Mouse (Mus musculus): Measurements from ENCODE around the gene Tnfsf10.

Gene Tnfsf10

DNA sequence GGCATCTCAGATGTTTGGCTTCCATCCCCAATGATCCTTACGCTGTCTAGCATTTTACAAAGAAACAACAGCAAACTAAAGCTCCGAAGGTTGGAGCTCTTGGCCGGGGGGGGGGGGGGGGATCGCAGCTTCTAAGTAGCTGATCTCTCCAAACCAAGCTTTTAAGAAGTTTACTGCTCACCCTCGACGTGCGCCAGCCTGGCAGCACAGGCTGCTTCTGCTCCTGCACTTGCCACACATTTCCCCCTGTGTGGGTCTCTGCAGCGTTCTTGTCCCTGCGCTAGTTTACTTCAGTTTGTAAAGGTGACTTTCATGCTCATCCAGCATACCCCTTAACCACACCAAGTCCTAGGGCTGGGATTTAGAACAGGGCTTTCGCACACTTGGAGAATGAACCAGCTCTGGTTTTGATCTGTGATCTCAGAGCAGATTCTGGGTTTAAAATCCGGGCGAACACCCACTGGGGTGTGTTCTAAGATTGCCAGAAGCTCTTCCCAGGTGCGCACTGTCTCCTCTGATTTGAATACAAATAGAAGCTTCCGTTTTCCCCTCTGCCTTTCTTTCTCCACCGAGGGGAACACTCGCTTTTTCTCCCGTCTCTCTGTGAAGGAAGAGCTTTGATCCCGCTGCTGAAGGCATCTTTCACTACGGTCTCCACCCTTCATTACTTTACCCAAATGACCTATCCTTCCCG lies 53.9 kb downstream of the Tnfsf10 start:
- no peak for DNase-seq (ENCODE audit: low read depth, low spot score)

- no peak for DNase-seq (ENCODE audit: low read depth, low spot score)
These were observed 54.4 kb downstream of the Tnfsf10 start, which contains the start of gene Ghsr for GRCm38 (mm10) chr3:27371276-27371621. Gene Ghsr, plus strand, starts transcription at chr3:27371351.

- no peak for DNase-seq (ENCODE audit: low read depth, low spot score)
These were observed 55.2 kb downstream of the Tnfsf10 start for GRCm38 (mm10) chr3:27371725-27372650.

DNA sequence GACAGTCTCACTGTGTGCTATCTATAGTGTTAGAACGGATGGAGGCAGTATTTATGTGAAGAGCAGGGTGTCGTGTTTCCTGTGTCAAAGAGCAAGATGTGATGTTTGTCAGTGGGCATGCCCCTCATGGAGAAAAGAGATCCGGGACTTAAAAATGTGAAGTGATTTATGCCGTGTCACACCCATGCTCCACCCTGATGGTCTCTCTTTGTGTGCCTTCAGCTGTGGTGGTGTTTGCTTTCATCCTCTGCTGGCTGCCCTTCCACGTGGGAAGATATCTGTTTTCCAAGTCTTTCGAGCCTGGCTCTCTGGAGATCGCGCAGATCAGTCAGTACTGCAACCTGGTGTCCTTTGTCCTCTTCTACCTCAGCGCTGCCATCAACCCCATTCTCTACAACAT lies 57.6 kb downstream of the Tnfsf10 start:
- DNase-seq (ENCODE audit: low read depth, low spot score): no peak

GRCm38 (mm10) chr3:27377935-27378334 lies 61.1 kb downstream of the Tnfsf10 start:
- DNase-seq (ENCODE audit: low read depth, low spot score): no peak

GRCm38 (mm10) chr3:27384836-27385235 lies 68.0 kb downstream of the Tnfsf10 start:
- no peak for DNase-seq (ENCODE audit: low read depth, low spot score)

GRCm38 (mm10) chr3:27389923-27390322 lies 73.1 kb downstream of the Tnfsf10 start:
- DNase-seq (ENCODE audit: low read depth, low spot score): no peak

Measured in A20 (cell line).